Mouse (Mus musculus) right cerebral cortex, adult 2 months (tissue): Measurements from ENCODE around the gene Sfxn2.

Experiments
- DNase-seq, 2 experiments: peaks; one replicate each; pipeline ENCODE4 v3.0.0; 2021 to 2022; ENCODE audit warnings: low spot score in 2 of 2

The Sfxn2 gene

GRCm38 (mm10) chr19:46629807-46630206 is 56.6 kb downstream of the Sfxn2 start:
- no peak for DNase-seq

- no peak for DNase-seq
Observed at GRCm38 (mm10) chr19:46631637-46632036, 58.5 kb downstream of the Sfxn2 start.

GRCm38 (mm10) chr19:46635766-46636165 is 62.6 kb downstream of the Sfxn2 start:
- no peak for DNase-seq

GRCm38 (mm10) chr19:46637598-46637997 is 64.4 kb downstream of the Sfxn2 start:
- no peak for DNase-seq

- no peak for DNase-seq
Observed at GRCm38 (mm10) chr19:46639053-46639452, 65.9 kb downstream of the Sfxn2 start.

- no peak for DNase-seq
Observed at GRCm38 (mm10) chr19:46639496-46639895, 66.3 kb downstream of the Sfxn2 start.

GRCm38 (mm10) chr19:46640780-46641179 is 67.6 kb downstream of the Sfxn2 start:
- no peak for DNase-seq

- no peak for DNase-seq
Observed at GRCm38 (mm10) chr19:46641420-46642085, 68.4 kb downstream of the Sfxn2 start.

GRCm38 (mm10) chr19:46642136-46642753 is 69.1 kb downstream of the Sfxn2 start:
- DNase-seq, result no peak

GRCm38 (mm10) chr19:46643236-46643635 is 70.1 kb downstream of the Sfxn2 start:
- no peak for DNase-seq

GRCm38 (mm10) chr19:46644343-46644792 is 71.2 kb downstream of the Sfxn2 start:
- no peak for DNase-seq

- no peak for DNase-seq
Observed at GRCm38 (mm10) chr19:46644793-46645602, 71.8 kb downstream of the Sfxn2 start.

GRCm38 (mm10) chr19:46646041-46646481 is 72.9 kb downstream of the Sfxn2 start:
- DNase-seq, result no peak

- no peak for DNase-seq
Observed at GRCm38 (mm10) chr19:46647254-46647653, 74.1 kb downstream of the Sfxn2 start.
